Mouse (Mus musculus) G1E (cell line): ENCODE data around the gene Dynlrb1.

Experiments
- CTCF ChIP-seq: IDR thresholded peaks from 2 replicates; pipeline ENCODE4 v1.5.1; 2012; ENCODE audit warnings: low read depth, low read length, inconsistent platforms, mixed read lengths
- GATA1 ChIP-seq: IDR thresholded peaks from 2 replicates; pipeline ENCODE4 v1.6.1; 2012; ENCODE audit warnings: borderline replicate concordance, low read length, inconsistent platforms, mixed read lengths
- GATA2 ChIP-seq: IDR thresholded peaks from 2 replicates; pipeline ENCODE4 v1.6.1; 2012; ENCODE audit warnings: low read depth, low read length, inconsistent platforms, borderline replicate concordance
- POLR2AphosphoS5 ChIP-seq: IDR thresholded peaks from 2 replicates; pipeline ENCODE4 v1.6.1; 2012; ENCODE audit warnings: low read depth, low read length, inconsistent platforms; ENCODE audit not compliant: insufficient replicate concordance
- TAL1 ChIP-seq: conservative IDR thresholded peaks from 2 replicates; pipeline ENCODE4 v1.6.1; 2012; ENCODE audit warnings: low read depth, low read length, inconsistent platforms, mixed read lengths

DNA sequence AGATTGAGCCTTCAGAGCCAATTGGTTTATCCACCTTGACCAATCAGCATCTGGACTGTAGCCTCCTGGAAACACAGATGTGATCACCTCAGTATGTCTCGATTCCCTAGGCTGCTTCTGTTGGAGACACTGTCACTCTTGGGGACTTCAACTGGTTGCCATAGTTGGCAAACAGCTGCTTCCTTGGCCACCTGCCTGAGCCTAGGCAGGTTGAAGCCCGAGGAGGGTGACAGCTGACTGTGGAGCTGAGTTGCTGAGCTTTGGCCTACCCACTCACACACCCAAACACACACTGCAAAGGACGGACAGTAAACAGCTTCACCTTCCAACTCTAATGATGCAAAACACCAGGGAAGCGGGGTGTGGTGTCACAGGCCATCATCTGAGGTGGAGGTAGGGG lies 47.5 kb downstream of the Dynlrb1 start:
- no peak for TF ChIP-seq CTCF
- no peak for TF ChIP-seq POLR2AphosphoS5
- TF ChIP-seq GATA1, result no peak
- TF ChIP-seq TAL1, result no peak
- TF ChIP-seq GATA2, result no peak
